Mouse (Mus musculus) neutrophil, adult 65 days (primary cell): ENCODE measurements around the gene Lypd5. TPM values are rescaled to one million over a fixed set of nuclear protein-coding genes. Genes with fewer than 3 reads are reported as not detected.

ENCODE experiments used
- total RNA-seq: library from RNA; stranded (reverse); gene quantifications from 2 replicates; pipeline ENCODE4 v1.2.4, GENCODE M21; 2023

Lypd5 gene
- total RNA-seq: not detected in 2 replicates

GRCm38 (mm10) chr7:24348896-24349295 is at the start of gene Lypd5:
Gene Lypd5, plus strand, starts transcription at chr7:24349196.

GRCm38 (mm10) chr7:24300771-24301282 is 48.2 kb upstream of the Lypd5 start, which contains the start of gene Zfp61:
Gene Zfp61, minus strand, starts transcription at chr7:24301232.

GRCm38 (mm10) chr7:24316567-24317092 is 32.4 kb upstream of the Lypd5 start, which contains the start of gene Zfp94:
Gene Zfp94, minus strand, starts transcription at chr7:24316666.

GRCm38 (mm10) chr7:24333304-24333986 is 15.6 kb upstream of the Lypd5 start, which contains the start of gene Tescl:
Gene Tescl, minus strand, starts transcription at chr7:24333936.

GRCm38 (mm10) chr7:24369731-24370541 is 20.9 kb downstream of the Lypd5 start, which contains the start of gene Kcnn4:
Gene Kcnn4, plus strand, starts transcription at chr7:24370263.

GRCm38 (mm10) chr7:24399256-24400081 is 50.5 kb downstream of the Lypd5 start, which contains the start of gene Smg9:
Gene Smg9, plus strand, starts transcription at chr7:24399619.

Other genes with a start within 250 kb of the Lypd5 start
- gene Zfp112, start 236.9 kb upstream of the Lypd5 start, total RNA-seq: 2.0 TPM in 2 replicates
- gene Zfp235, start 215.0 kb upstream of the Lypd5 start, total RNA-seq: 1.6 and 2.3 TPM in 2 replicates
- not detected in 2 replicates for gene Zfp114, start 174.1 kb upstream of the Lypd5 start, total RNA-seq
- gene Zfp111, start 137.8 kb upstream of the Lypd5 start, total RNA-seq: 1.8 and 2.9 TPM in 2 replicates
- 0.39 and 1.1 TPM in 2 replicates for gene Zfp109, start 111.6 kb upstream of the Lypd5 start, total RNA-seq
- gene Zfp108, start 94.4 kb upstream of the Lypd5 start, total RNA-seq: not detected in 2 replicates
- 0.19 TPM in 1 of 2 replicates, not detected in the other for gene Zfp93, start 78.8 kb upstream of the Lypd5 start, total RNA-seq
- gene Zfp61, start 48.0 kb upstream of the Lypd5 start, total RNA-seq: 1.2 and 1.4 TPM in 2 replicates
- not detected in 2 replicates for gene Zfp94, start 32.5 kb upstream of the Lypd5 start, total RNA-seq
- gene Tescl, start 15.3 kb upstream of the Lypd5 start, total RNA-seq: not detected in 2 replicates
- 18.0 and 26.6 TPM in 2 replicates for gene Kcnn4, start 21.1 kb downstream of the Lypd5 start, total RNA-seq
- gene Smg9, start 50.4 kb downstream of the Lypd5 start, total RNA-seq: 55.2 and 65.2 TPM in 2 replicates
- 2.0 and 2.1 TPM in 2 replicates for gene Irgc1, start 103.1 kb downstream of the Lypd5 start, total RNA-seq
- gene Plaur, start 113.3 kb downstream of the Lypd5 start, total RNA-seq: 1,192 and 1,464 TPM in 2 replicates
- gene Cadm4, start 132.8 kb downstream of the Lypd5 start, total RNA-seq: 0.29 TPM in 1 of 2 replicates, not detected in the other
- gene Zfp428, start 157.8 kb downstream of the Lypd5 start, total RNA-seq: 0.41 TPM in 1 of 2 replicates, not detected in the other
- gene AC161166.1, start 163.3 kb downstream of the Lypd5 start, total RNA-seq: not detected in 2 replicates
- 4.4 and 6.3 TPM in 2 replicates for gene Irgq, start 181.5 kb downstream of the Lypd5 start, total RNA-seq
- not detected in 2 replicates for gene Pinlyp, start 196.9 kb downstream of the Lypd5 start, total RNA-seq
- 29.1 and 35.1 TPM in 2 replicates for gene Xrcc1, start 197.1 kb downstream of the Lypd5 start, total RNA-seq
- 57.3 and 69.3 TPM in 2 replicates for gene Ethe1, start 238.3 kb downstream of the Lypd5 start, total RNA-seq
- gene Zfp575, start 238.4 kb downstream of the Lypd5 start, total RNA-seq: 0.14 and 0.22 TPM in 2 replicates